Mouse (Mus musculus) spleen, postnatal 10 days (tissue): ENCODE results near the gene Anapc1.

ENCODE experiments used
- DNase-seq, 2 experiments: peaks; one replicate each; pipeline ENCODE4 v3.0.0; 2021 to 2022; ENCODE audit warnings: low spot score in 2 of 2

Gene Anapc1

GRCm38 (mm10) chr2:128566304-128567147 is 120.7 kb downstream of the Anapc1 start:
- DNase-seq, result peak in 1 of 2 experiments; percentile 33

- no peak for DNase-seq
These were observed 121.3 kb downstream of the Anapc1 start for GRCm38 (mm10) chr2:128565904-128566303.

GRCm38 (mm10) chr2:128564195-128564594 is 123.0 kb downstream of the Anapc1 start:
- peak in 1 of 2 experiments; percentile 29 for DNase-seq
